Mouse (Mus musculus) cerebellum, adult (tissue): Measurements from ENCODE around the gene Skint7.
"Not testable (repeated sequence)": the region's sequence is repeated elsewhere in the genome, so short reads cannot be mapped to it uniquely, and the experiment has no call there.

ENCODE experiments used
- ATAC-seq: cut with Nextera tagmentation; 2 replicates; pipeline ENCODE4 v1.9.2; 2017; ENCODE audit warnings: mild to moderate bottlenecking, moderate library complexity, mixed read lengths; ENCODE audit not compliant: insufficient number of reproducible peaks, low FRiP score, low TSS enrichment

Skint7 gene

GRCm38 (mm10) chr4:111972623-111973022 is at the start of gene Skint7:
Gene Skint7, plus strand, starts transcription at chr4:111972923.
- no peak for ATAC-seq

GRCm38 (mm10) chr4:111961309-111961708 is 11.4 kb upstream of the Skint7 start:
- ATAC-seq: no peak

- ATAC-seq: not testable (repeated sequence)
Observed at GRCm38 (mm10) chr4:111963241-111963640, 9.5 kb upstream of the Skint7 start.

GRCm38 (mm10) chr4:111963669-111964068 is 9.1 kb upstream of the Skint7 start:
- no peak for ATAC-seq

GRCm38 (mm10) chr4:112005969-112006368 is 33.2 kb downstream of the Skint7 start, which contains the start of gene Skint1:
Gene Skint1, plus strand, starts transcription at chr4:112006269.
- no peak for ATAC-seq
